Mouse (Mus musculus): ENCODE results near the gene Pdgfra. TPM values are rescaled to one million over a fixed set of nuclear protein-coding genes. Genes with fewer than 3 reads are reported as not detected.

The Pdgfra gene
- polyA plus RNA-seq, 1 experiment from 2014 or later, result 1.3 TPM

- Histone ChIP-seq H3K27ac (replicated peaks) (no peak overlapping the region), H3K9ac (no peak overlapping the region), H3K36me3 (replicated peaks) (no peaks in the 10 kb centered on the region), H3K27me3 (peaks cover 97% of the 10 kb centered on the region), H3K4me3 (replicated peaks) (no peak overlapping the region), H3K4me2 (no peak overlapping the region), H3K9me3 (replicated peaks) (no peaks in the 10 kb centered on the region), H3K4me1 (replicated peaks) (no peaks in the 10 kb centered on the region; the same call in 1 of the 2 replicates)
- ATAC-seq (ENCODE audit: insufficient read depth), result no peak
- WGBS (ENCODE audit: insufficient replicate concordance), result 4% methylated on average over 30 of the region's 30 CpGs
Observed at GRCm38 (mm10) chr5:75148343-75149127, 3.6 kb upstream of the Pdgfra start.

DNA sequence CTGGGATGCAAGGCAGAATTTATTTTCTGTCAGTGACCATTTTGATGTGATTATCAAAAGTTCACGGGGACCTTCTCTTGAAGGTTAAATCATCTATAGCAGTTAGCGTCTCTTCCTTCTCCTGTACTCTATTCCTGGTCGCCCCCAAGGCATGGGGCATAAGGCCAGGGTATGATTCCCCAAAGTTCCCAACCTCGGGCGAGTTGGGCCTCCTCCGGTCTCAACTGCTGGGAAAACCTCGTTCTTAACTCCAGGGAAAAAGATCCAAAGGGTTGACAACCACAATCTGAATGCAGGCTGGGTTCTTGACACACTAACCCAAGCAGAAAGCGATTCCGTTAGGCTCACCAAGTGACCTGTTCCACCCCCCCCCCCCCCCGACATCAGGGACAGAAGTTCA, 2.7 kb upstream of the Pdgfra start:
- peaks cover 4% of the 10 kb centered on the region; the same call in 1 of the 2 replicates for H3K4me1 ChIP-seq (replicated peaks)
- H3K9ac ChIP-seq, result no peak overlapping the region
- H3K4me2 ChIP-seq, result no peak overlapping the region
- H3K27ac ChIP-seq (replicated peaks), result no peak overlapping the region
- ATAC-seq (ENCODE audit: insufficient read depth), result no peak
- no peaks in the 10 kb centered on the region for H3K36me3 ChIP-seq (replicated peaks)
- no peaks in the 10 kb centered on the region for H3K9me3 ChIP-seq (replicated peaks)
- H3K4me3 ChIP-seq (replicated peaks), result no peak overlapping the region
- WGBS (ENCODE audit: insufficient replicate concordance), result 7% methylated on average over 10 of the region's 10 CpGs
- H3K27me3 ChIP-seq, result peaks cover 97% of the 10 kb centered on the region

DNA sequence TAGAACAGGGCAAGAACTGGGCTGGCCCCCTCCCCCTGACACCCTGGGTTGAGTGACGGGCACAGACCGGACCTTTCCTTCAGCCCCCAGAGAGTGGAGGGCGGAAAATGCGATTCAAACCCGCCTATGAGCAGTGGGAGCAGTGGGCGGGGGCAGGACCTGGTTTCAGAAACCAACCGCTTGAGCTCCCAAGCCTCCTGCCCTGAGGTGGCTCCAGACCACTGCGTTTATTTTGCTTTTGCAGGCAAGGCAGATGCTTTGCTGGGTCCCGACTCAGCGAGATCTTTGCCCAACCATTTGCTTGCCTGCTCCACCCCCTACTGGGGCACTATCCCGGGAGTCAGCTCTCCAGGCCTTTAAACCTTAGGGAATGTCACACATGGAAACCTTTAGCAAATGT, 2.2 kb upstream of the Pdgfra start:
- ATAC-seq (ENCODE audit: insufficient read depth), result no peak
- Histone ChIP-seq H3K4me2 (no peak overlapping the region), H3K4me1 (replicated peaks) (peaks cover 6% of the 10 kb centered on the region), H3K9me3 (replicated peaks) (no peaks in the 10 kb centered on the region), H3K36me3 (replicated peaks) (no peaks in the 10 kb centered on the region), H3K9ac (no peak overlapping the region), H3K27me3 (peaks cover 97% of the 10 kb centered on the region), H3K27ac (replicated peaks) (no peak overlapping the region), H3K4me3 (replicated peaks) (no peak overlapping the region)
- WGBS (ENCODE audit: insufficient replicate concordance), result 1% methylated on average over 11 of the region's 11 CpGs

DNA sequence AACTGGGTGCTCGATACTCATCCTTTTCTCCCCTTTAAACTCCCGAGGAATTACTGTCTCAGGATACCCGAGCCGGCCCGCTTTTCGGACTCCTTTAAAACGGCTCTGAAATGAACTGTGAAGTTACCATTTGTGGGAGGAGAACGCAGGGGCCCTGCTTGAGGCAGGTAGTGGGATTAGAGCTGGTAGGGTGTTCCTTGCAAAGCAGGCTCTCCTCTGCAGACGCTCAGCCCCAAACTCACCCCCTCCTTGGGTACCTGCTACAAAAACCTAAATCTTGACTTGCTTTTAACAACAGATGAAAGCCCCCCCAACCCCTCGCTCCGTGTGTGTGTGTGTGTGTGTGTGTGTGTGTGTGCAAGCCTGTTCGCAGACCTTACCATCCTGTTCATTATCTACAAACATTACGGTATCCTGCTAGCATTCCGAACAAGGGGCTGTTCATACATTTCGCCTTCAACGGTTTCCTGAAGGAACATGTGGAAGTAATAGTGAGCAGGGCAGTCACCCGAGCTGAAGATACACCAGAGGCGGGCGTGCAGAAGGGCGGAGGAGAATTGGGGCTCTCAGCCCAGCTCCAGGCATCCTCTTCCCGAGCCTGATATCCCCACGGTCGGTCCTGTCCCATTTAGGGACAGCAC, 1.6 kb upstream of the Pdgfra start:
- Histone ChIP-seq H3K4me3 (replicated peaks) (no peak overlapping the region), H3K4me1 (replicated peaks) (peaks cover 8% of the 10 kb centered on the region), H3K9ac (no peak overlapping the region), H3K36me3 (replicated peaks) (no peaks in the 10 kb centered on the region), H3K27me3 (peaks cover 100% of the 10 kb centered on the region), H3K9me3 (replicated peaks) (no peaks in the 10 kb centered on the region), H3K27ac (replicated peaks) (no peak overlapping the region), H3K4me2 (no peak overlapping the region)
- 3% methylated on average over 23 of the region's 23 CpGs for WGBS (ENCODE audit: insufficient replicate concordance)
- ATAC-seq (ENCODE audit: insufficient read depth), result no peak

- H3K4me3 ChIP-seq (replicated peaks), result no peak overlapping the region
- no peak overlapping the region for H3K4me2 ChIP-seq
- no peaks in the 10 kb centered on the region for H3K36me3 ChIP-seq (replicated peaks)
- no peak overlapping the region for H3K9ac ChIP-seq
- peaks cover 14% of the 10 kb centered on the region for H3K4me1 ChIP-seq (replicated peaks)
- no peaks in the 10 kb centered on the region for H3K9me3 ChIP-seq (replicated peaks)
- 1% methylated on average over 35 of the region's 35 CpGs for WGBS (ENCODE audit: insufficient replicate concordance)
- H3K27ac ChIP-seq (replicated peaks), result no peak overlapping the region
- ATAC-seq (ENCODE audit: insufficient read depth), result no peak
- peaks cover 100% of the 10 kb centered on the region for H3K27me3 ChIP-seq
Observed at GRCm38 (mm10) chr5:75151146-75151900, 769 bp upstream of the Pdgfra start.

GRCm38 (mm10) chr5:75152791-75153625, 916 bp downstream of the Pdgfra start:
- no peak overlapping the region for H3K9ac ChIP-seq
- peak overlapping the region; percentile 33 for H3K4me3 ChIP-seq (replicated peaks)
- H3K36me3 ChIP-seq (replicated peaks), result no peaks in the 10 kb centered on the region
- H3K4me2 ChIP-seq, result peak overlapping the region; percentile 50; the same call in 1 of the 2 replicates
- H3K27me3 ChIP-seq, result peaks cover 92% of the 10 kb centered on the region
- H3K4me1 ChIP-seq (replicated peaks), result peaks cover 19% of the 10 kb centered on the region
- 1% methylated on average over 72 of the region's 72 CpGs for WGBS (ENCODE audit: insufficient replicate concordance)
- H3K9me3 ChIP-seq (replicated peaks), result no peaks in the 10 kb centered on the region
- ATAC-seq (ENCODE audit: insufficient read depth), result no peak
- H3K27ac ChIP-seq (replicated peaks), result no peak overlapping the region

GRCm38 (mm10) chr5:75153626-75153960, 1.5 kb downstream of the Pdgfra start:
- Histone ChIP-seq H3K4me2 (peak overlapping the region; percentile 50), H3K9me3 (replicated peaks) (no peaks in the 10 kb centered on the region), H3K27ac (replicated peaks) (no peak overlapping the region), H3K9ac (no peak overlapping the region), H3K27me3 (peaks cover 86% of the 10 kb centered on the region), H3K36me3 (replicated peaks) (no peaks in the 10 kb centered on the region), H3K4me3 (replicated peaks) (peak overlapping the region; percentile 33), H3K4me1 (replicated peaks) (peaks cover 19% of the 10 kb centered on the region)
- under 1% methylated on average over 13 of the region's 13 CpGs for WGBS (ENCODE audit: insufficient replicate concordance)
- no peak for ATAC-seq (ENCODE audit: insufficient read depth)

GRCm38 (mm10) chr5:75153961-75154620, 2.0 kb downstream of the Pdgfra start:
- no peak for ATAC-seq (ENCODE audit: insufficient read depth)
- no peaks in the 10 kb centered on the region for H3K36me3 ChIP-seq (replicated peaks)
- H3K9ac ChIP-seq, result no peak overlapping the region
- H3K27ac ChIP-seq (replicated peaks), result no peak overlapping the region; the same call in 1 of the 2 replicates
- peaks cover 19% of the 10 kb centered on the region for H3K4me1 ChIP-seq (replicated peaks)
- peak overlapping the region; percentile 33 for H3K4me3 ChIP-seq (replicated peaks)
- H3K4me2 ChIP-seq, result peak overlapping the region; percentile 50
- under 1% methylated on average over 27 of the region's 27 CpGs for WGBS (ENCODE audit: insufficient replicate concordance)
- no peaks in the 10 kb centered on the region for H3K9me3 ChIP-seq (replicated peaks)
- peaks cover 81% of the 10 kb centered on the region for H3K27me3 ChIP-seq

DNA sequence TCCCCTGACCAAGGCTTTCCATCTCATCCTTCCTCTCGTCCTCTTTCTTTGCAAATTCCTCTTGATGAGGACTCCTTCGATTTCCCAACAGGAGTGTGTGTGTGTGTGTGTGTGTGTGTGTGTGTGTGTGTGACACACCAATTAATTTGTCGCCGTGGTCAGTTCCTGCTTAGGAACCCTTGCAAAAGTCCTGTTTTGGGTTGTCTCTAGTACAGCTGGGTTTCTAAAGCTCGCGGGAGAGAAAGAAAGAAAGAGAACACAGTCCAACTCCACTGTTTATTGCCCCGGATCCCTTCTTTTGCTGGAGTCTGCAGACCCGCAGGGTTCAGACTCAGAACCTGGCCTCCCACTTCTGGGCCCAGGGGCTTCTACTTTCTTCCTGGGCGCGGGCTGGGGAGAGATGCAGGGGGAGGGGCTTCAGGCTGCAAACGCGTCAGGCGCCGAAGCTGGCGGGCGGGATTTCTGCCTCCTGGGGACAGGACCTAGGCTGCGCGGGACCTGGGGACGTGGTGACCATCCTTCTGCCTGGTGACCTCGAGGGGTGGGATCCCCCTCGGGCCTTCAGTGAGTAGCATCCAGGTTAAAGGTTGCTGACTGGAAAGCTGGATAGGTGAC, 2.6 kb downstream of the Pdgfra start:
- H3K4me1 ChIP-seq (replicated peaks), result peaks cover 19% of the 10 kb centered on the region
- no peaks in the 10 kb centered on the region for H3K36me3 ChIP-seq (replicated peaks)
- no peak overlapping the region for H3K9ac ChIP-seq
- ATAC-seq (ENCODE audit: insufficient read depth), result no peak; the same call in 1 of the 2 replicates
- no peaks in the 10 kb centered on the region for H3K9me3 ChIP-seq (replicated peaks)
- H3K4me2 ChIP-seq, result peak overlapping the region; percentile 50
- peak overlapping the region; percentile 33 for H3K4me3 ChIP-seq (replicated peaks)
- no peak overlapping the region for H3K27ac ChIP-seq (replicated peaks)
- under 1% methylated on average over 21 of the region's 21 CpGs for WGBS (ENCODE audit: insufficient replicate concordance)
- peaks cover 74% of the 10 kb centered on the region for H3K27me3 ChIP-seq

DNA sequence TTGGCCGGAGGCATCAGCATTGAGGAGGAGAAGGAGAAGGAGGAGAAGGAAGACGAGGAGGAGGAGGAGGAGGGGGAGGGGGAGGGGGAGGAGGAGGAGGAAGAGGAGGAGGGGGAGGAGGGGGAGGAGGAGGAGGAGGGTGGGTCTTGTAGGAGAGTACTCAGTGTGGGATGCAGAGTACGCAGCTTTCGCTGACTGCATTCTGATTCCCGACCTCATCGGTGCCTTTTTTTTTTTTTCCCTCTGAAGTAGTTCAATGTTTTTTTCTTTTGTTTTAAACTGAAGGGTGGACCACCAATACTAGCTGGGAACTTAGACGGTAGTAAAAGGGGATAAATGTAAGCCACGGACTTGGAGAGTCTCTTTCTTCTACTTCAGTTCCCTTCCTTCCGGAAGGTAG, 3.2 kb downstream of the Pdgfra start:
- no peaks in the 10 kb centered on the region for H3K9me3 ChIP-seq (replicated peaks)
- no peaks in the 10 kb centered on the region for H3K36me3 ChIP-seq (replicated peaks)
- peak overlapping the region; percentile 64; the same call in 1 of the 2 replicates for H3K4me2 ChIP-seq
- no peak overlapping the region for H3K9ac ChIP-seq
- peak overlapping the region; percentile 42 for H3K4me3 ChIP-seq (replicated peaks)
- H3K27ac ChIP-seq (replicated peaks), result no peak overlapping the region
- WGBS (ENCODE audit: insufficient replicate concordance), result 3% methylated on average over 7 of the region's 9 CpGs
- peaks cover 69% of the 10 kb centered on the region for H3K27me3 ChIP-seq
- ATAC-seq (ENCODE audit: insufficient read depth), result no peak
- H3K4me1 ChIP-seq (replicated peaks), result peaks cover 19% of the 10 kb centered on the region
